ENCODE assay signal across 9 mouse cellular contexts in the genomic region with DNA sequence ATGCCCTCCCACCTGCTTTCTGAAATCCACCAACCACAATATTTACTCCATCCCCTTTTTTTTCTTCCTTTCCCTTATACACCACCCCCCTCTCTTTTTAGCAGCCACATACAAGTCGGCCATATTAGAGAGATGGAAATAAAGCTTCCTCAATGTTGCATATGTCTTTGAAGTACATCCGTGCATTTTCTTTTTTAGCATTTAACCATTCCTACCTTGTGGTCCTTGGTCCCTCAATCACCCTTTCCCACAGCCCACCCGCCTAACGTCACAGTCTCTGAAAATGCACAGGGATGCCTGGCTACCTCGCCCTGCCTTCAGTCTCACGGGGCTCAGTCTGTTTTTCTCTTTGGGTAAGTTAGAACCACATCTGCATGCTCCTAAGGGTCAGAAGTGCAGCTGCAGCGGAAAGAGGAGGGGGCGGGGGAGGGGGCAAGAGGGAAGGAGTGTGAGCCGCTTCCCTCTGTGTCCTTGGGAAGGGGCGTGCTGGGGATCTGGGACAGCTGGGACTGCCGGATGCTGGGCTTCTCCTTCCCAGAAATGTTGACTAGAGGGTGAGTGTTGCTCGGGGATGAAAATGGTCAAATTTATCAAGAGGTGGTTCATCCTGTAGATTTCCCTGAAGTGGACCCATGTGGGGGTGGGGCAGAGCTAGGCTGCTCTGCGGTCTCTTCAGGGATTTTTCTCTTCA. TPM values are rescaled to one million over a fixed set of nuclear protein-coding genes. Genes with fewer than 3 reads are reported as not detected.
DNase-seq lines count a peak whose midpoint lies in the region; ATAC-seq and TF ChIP-seq lines count a peak whose summit lies in the region.
"Had no signal": no experiment of that assay in that cellular context is flagged by ENCODE, and none has a peak within 500 bp of the region (broad histone marks: within the 10 kb centered on the region; RNA-seq: fewer than 3 reads in every experiment).

Gene Scn2b (plus strand): TSS at position 42 of the 691 bp plus-strand sequence.

- intact Hi-C loops in gastrocnemius, postnatal 36 days (cut with DNase I), result no loop called here

- TF ChIP-seq CTCF in CH12.LX (conservative IDR thresholded peaks at IDR 0.05 in 1 of 2, IDR thresholded peaks at IDR 0.05 in 1 of 2; ENCODE audit: low read depth in 2 of 2, low read length in 2 of 2), result no peak
- no peak for TF ChIP-seq CTCF in liver, postnatal 0 days (IDR thresholded peaks at IDR 0.05; ENCODE audit: low read depth)

- no peak for TF ChIP-seq EP300 in CH12.LX (IDR thresholded peaks at IDR 0.05; ENCODE audit: low read length)
- no peak for TF ChIP-seq EP300 in liver, postnatal 0 days (IDR thresholded peaks at IDR 0.05; ENCODE audit: low read depth)

- dilution Hi-C loops in CH12.LX (cut with MboI; ENCODE audit: extremely low pct_ligation_motif_present, extremely low pct_unique_long_range_greater_than_20kb, low sequenced_read_pairs), result no loop called here

- peak within 1 kb of the TSS; percentile 65 for H3K4me3 ChIP-seq in heart, embryonic 11.5 days (ENCODE audit: low read depth, low read length)
- no peak within 1 kb of the TSS for H3K4me3 ChIP-seq in CH12.LX (replicated peaks in 1 of 3; ENCODE audit: low read depth in 2 of 3, low read length in 2 of 3, poor library complexity in 1 of 3)
- H3K4me3 ChIP-seq in hindbrain, embryonic 15.5 days, result peak within 1 kb of the TSS; percentile 80
- H3K4me3 ChIP-seq in liver, postnatal 0 days (ENCODE audit: low read depth, low read length), result peak within 1 kb of the TSS; percentile 23; the same call in 1 of the 2 replicates

- no peaks in the 10 kb centered on the region for H3K9me3 ChIP-seq in heart, embryonic 11.5 days (replicated peaks; ENCODE audit: control insufficient read depth, low read length)
- H3K9me3 ChIP-seq in CH12.LX (replicated peaks; ENCODE audit: low read length), result no peaks in the 10 kb centered on the region
- H3K9me3 ChIP-seq in hindbrain, embryonic 15.5 days, result no peaks in the 10 kb centered on the region
- no peaks in the 10 kb centered on the region for H3K9me3 ChIP-seq in liver, postnatal 0 days (ENCODE audit: low read length)

- peaks cover 9% of the 10 kb centered on the region for H3K27me3 ChIP-seq in heart, embryonic 11.5 days (ENCODE audit: control insufficient read depth, insufficient read depth, low read length)
- peaks cover 27% of the 10 kb centered on the region for H3K27me3 ChIP-seq in CH12.LX (replicated peaks)
- no peaks in the 10 kb centered on the region for H3K27me3 ChIP-seq in hindbrain, embryonic 15.5 days
- H3K27me3 ChIP-seq in liver, postnatal 0 days (ENCODE audit: insufficient read depth, low read length), result 0 out of 2 replicates have a peak, but pooled peaks cover 7% of the 10 kb centered on the region

- in situ Hi-C loops in CH12.LX (cut with MboI; ENCODE audit: low pct_ligation_motif_present, low pct_unique_long_range_greater_than_20kb, low sequenced_read_pairs), result loop anchor here (5.0 kb wide), 1 partner anchor 91 kb away; no protein-coding TSS in a partner anchor

- DNase-seq in heart, adult 9 months (ENCODE audit: low spot score in 2 of 2), result no peak
- DNase-seq in CH12.LX (ENCODE audit: extremely low read depth), result no peak
- DNase-seq in cerebellum, postnatal 14 days, result peak; percentile 62 to 65
- no peak for DNase-seq in liver, postnatal 0 days
- DNase-seq in thymus, postnatal 25 days, result peak; percentile 54
- DNase-seq in gastrocnemius, postnatal 36 days, result no peak

- no peaks in the 10 kb centered on the region for H3K36me3 ChIP-seq in heart, embryonic 11.5 days (ENCODE audit: control insufficient read depth, insufficient read depth, low read length)
- no peaks in the 10 kb centered on the region for H3K36me3 ChIP-seq in CH12.LX (replicated peaks in 1 of 2; ENCODE audit: control insufficient read depth in 1 of 2, insufficient read depth in 1 of 2, low read length in 1 of 2)
- no peaks in the 10 kb centered on the region for H3K36me3 ChIP-seq in hindbrain, embryonic 15.5 days
- H3K36me3 ChIP-seq in liver, postnatal 0 days (replicated peaks; ENCODE audit: insufficient read depth, low read length), result no peaks in the 10 kb centered on the region

- peak within 1 kb of the TSS; percentile 66 for H3K27ac ChIP-seq in heart, embryonic 11.5 days (ENCODE audit: low read depth, low read length)
- H3K27ac ChIP-seq in CH12.LX (ENCODE audit: insufficient read depth, low read depth), result no peak within 1 kb of the TSS
- peak within 1 kb of the TSS; percentile 94 for H3K27ac ChIP-seq in hindbrain, embryonic 15.5 days (replicated peaks)
- H3K27ac ChIP-seq in liver, postnatal 0 days (ENCODE audit: low read depth), result no peak within 1 kb of the TSS
- H3K27ac ChIP-seq: macrophage had no signal

- no peak for TF ChIP-seq RAD21 in CH12.LX (IDR thresholded peaks at IDR 0.05; ENCODE audit: low read depth, low read length)

- no peaks in the 10 kb centered on the region for H3K79me2 ChIP-seq in CH12.LX (replicated peaks; ENCODE audit: control insufficient read depth, extremely low read depth, insufficient read depth, poor library complexity, severe bottlenecking)

- 2% methylated on average over 13 of the region's 13 CpGs for WGBS in heart, embryonic 11.5 days (ENCODE audit: insufficient replicate concordance)
- under 1% methylated on average over 13 of the region's 13 CpGs for WGBS in hindbrain, embryonic 15.5 days
- WGBS in liver, postnatal 0 days (ENCODE audit: insufficient replicate concordance), result 6% methylated on average over 13 of the region's 13 CpGs

- no peak for TF ChIP-seq POLR2A in CH12.LX (IDR thresholded peaks at IDR 0.05; ENCODE audit: low read depth, low read length)

- no peak; the same call in 1 of the 2 replicates for ATAC-seq in heart, embryonic 11.5 days (replicated peaks; ENCODE audit: insufficient number of reproducible peaks, low FRiP score, low TSS enrichment)
- peak; percentile 62; the same call in 1 of the 2 replicates for ATAC-seq in hindbrain, embryonic 15.5 days (ENCODE audit: low FRiP score, low read depth)
- no peak for ATAC-seq in liver, postnatal 0 days

- peak within 1 kb of the TSS; percentile 71 for H3K4me2 ChIP-seq in heart, embryonic 11.5 days
- H3K4me2 ChIP-seq in CH12.LX (ENCODE audit: insufficient read depth, low read depth, poor library complexity, severe bottlenecking), result peak within 1 kb of the TSS; percentile 22; the same call in 1 of the 2 replicates
- H3K4me2 ChIP-seq in hindbrain, embryonic 15.5 days, result peak within 1 kb of the TSS; percentile 77
- peak within 1 kb of the TSS; percentile 53 for H3K4me2 ChIP-seq in liver, postnatal 0 days (ENCODE audit: low read depth, low read length)

- peak within 1 kb of the TSS; percentile 81 for H3K9ac ChIP-seq in heart, embryonic 11.5 days (ENCODE audit: low read depth, low read length)
- no peak within 1 kb of the TSS for H3K9ac ChIP-seq in CH12.LX (ENCODE audit: insufficient read depth, low read depth)
- H3K9ac ChIP-seq in hindbrain, embryonic 15.5 days, result peak within 1 kb of the TSS; percentile 89
- 0 out of 2 replicates have a peak within 1 kb of the TSS, but pooled peaks have one; percentile 18 for H3K9ac ChIP-seq in liver, postnatal 0 days (replicated peaks)

- peaks cover 9% of the 10 kb centered on the region; the same call in 1 of the 2 replicates for H3K4me1 ChIP-seq in heart, embryonic 11.5 days (ENCODE audit: control insufficient read depth, insufficient read depth, low read length)
- H3K4me1 ChIP-seq in CH12.LX (ENCODE audit: control insufficient read depth in 1 of 2, insufficient read depth in 2 of 2), result peaks cover 8 to 35% of the 10 kb centered on the region in 2 experiments
- peaks cover 50% of the 10 kb centered on the region for H3K4me1 ChIP-seq in hindbrain, embryonic 15.5 days (replicated peaks)
- H3K4me1 ChIP-seq in liver, postnatal 0 days (ENCODE audit: insufficient read depth), result peaks cover 7% of the 10 kb centered on the region

TF ChIP-seq in CH12.LX, 34 proteins besides CTCF, POLR2A, EP300 and RAD21:
- TF ChIP-seq ETS1 (conservative IDR thresholded peaks at IDR 0.05; ENCODE audit: low read depth, low read length), result no peak
- no peak for TF ChIP-seq JUND (conservative IDR thresholded peaks at IDR 0.05; ENCODE audit: low read depth, low read length)
- TF ChIP-seq ZKSCAN1 (IDR thresholded peaks at IDR 0.05; ENCODE audit: borderline replicate concordance, low read depth, low read length), result no peak
- TF ChIP-seq RCOR1 (conservative IDR thresholded peaks at IDR 0.05; ENCODE audit: low read depth, low read length), result no peak

RNA-seq across cellular contexts. Expression of gene Scn2b, which starts in this region (rescaled TPM):
- 2.3 and 3.2 TPM in 2 replicates for polyA plus RNA-seq in heart, embryonic 11.5 days (2014; fragmentation: Nextera tagmentation; extraction: Ambion mirVana)
- total RNA-seq in CH12.LX (2012; rRNA removed) (0.04 TPM in 1 of 2 replicates, not detected in the other), CH12.LX (2014; rRNA removed) (not detected in 2 replicates)
- 0.07 TPM in 1 of 2 replicates, not detected in the other for polyA plus RNA-seq in CH12.LX (2012; ENCODE audit: insufficient read length, low read depth)
- 10.3 TPM in 2 replicates for polyA plus RNA-seq in hindbrain, embryonic 15.5 days (2015; fragmentation: Nextera tagmentation; extraction: Ambion mirVana)
- 0.06 and 0.09 TPM in 2 replicates for polyA plus RNA-seq in liver, postnatal 0 days (2015; fragmentation: Nextera tagmentation; extraction: Ambion mirVana)
- total RNA-seq in gastrocnemius, postnatal 36 days (2021), result 1 to 10 TPM; 1.7 to 2.5 TPM

Comparison
In these comparisons a context has a peak if more than half of its experiments do, and no peak if none do; other contexts are left out.
1. H3K27ac ChIP-seq: peak in heart, embryonic 11.5 days (single experiment) and hindbrain, embryonic 15.5 days (single experiment); none in CH12.LX (single experiment) and liver, postnatal 0 days (single experiment).
2. H3K4me2 ChIP-seq: peak in every context shown above with its lines; median percentile 77 in hindbrain, embryonic 15.5 days; 71 in heart, embryonic 11.5 days; 53 in liver, postnatal 0 days; 22 in CH12.LX.
3. H3K4me3 ChIP-seq: peak in heart, embryonic 11.5 days (single experiment), hindbrain, embryonic 15.5 days (single experiment) and liver, postnatal 0 days (single experiment); none in CH12.LX (0 of 3).
4. DNase-seq: peak in cerebellum, postnatal 14 days (2 of 2) and thymus, postnatal 25 days (single experiment); none in heart, adult 9 months (0 of 2), CH12.LX (single experiment), liver, postnatal 0 days (single experiment) and gastrocnemius, postnatal 36 days (0 of 2).